Mouse (Mus musculus) myocyte (in vitro differentiated cells): Measurements from ENCODE around the gene Sox5. TPM values are rescaled to one million over a fixed set of nuclear protein-coding genes. Genes with fewer than 3 reads are reported as not detected.

Source experiments
- H3K27me3 ChIP-seq: one replicate; pipeline ENCODE4 v1.6.1; 2011; ENCODE audit not compliant: control insufficient read depth, insufficient read depth, insufficient read length
- H3K36me3 ChIP-seq: one replicate; pipeline ENCODE4 v1.6.1; 2011; ENCODE audit not compliant: control insufficient read depth, insufficient read depth
- H3K4me2 ChIP-seq: one replicate; pipeline ENCODE4 v1.6.1; 2011; ENCODE audit warnings: low read depth, control low read depth
- H3K4me3 ChIP-seq: one replicate; pipeline ENCODE4 v1.5.1; 2011; ENCODE audit warnings: mild to moderate bottlenecking, control low read depth, moderate library complexity
- H3K79me2 ChIP-seq: one replicate; pipeline ENCODE4 v1.6.1; 2011; ENCODE audit not compliant: control insufficient read depth, insufficient read depth
- H3ac ChIP-seq: one replicate; pipeline ENCODE4 v1.6.1; 2011; ENCODE audit not compliant: control insufficient read depth, insufficient read length
- CEBPB ChIP-seq: IDR thresholded peaks from 2 replicates; pipeline ENCODE4 v1.6.1; 2011; ENCODE audit warnings: mild to moderate bottlenecking, moderate library complexity; ENCODE audit not compliant: poor library complexity, insufficient read depth, severe bottlenecking
- E2F4 ChIP-seq: IDR thresholded peaks from one replicate; pipeline ENCODE4 v1.6.1; 2011; ENCODE audit warnings: mild to moderate bottlenecking, control low read depth, moderate library complexity; ENCODE audit not compliant: insufficient read depth
- MAX ChIP-seq: IDR thresholded peaks from one replicate; pipeline ENCODE4 v1.6.1; 2011; ENCODE audit warnings: low read depth, mild to moderate bottlenecking, control low read depth
- MYOD1 ChIP-seq, 3 experiments: IDR thresholded peaks; one replicate each; pipeline ENCODE4 v1.6.1; 2011; ENCODE audit warnings: control low read depth in 2 of 3, low read depth in 2 of 3, mild to moderate bottlenecking in 2 of 3, moderate library complexity in 1 of 3; ENCODE audit not compliant: insufficient read length in 2 of 3, control insufficient read depth in 1 of 3
- MYOG ChIP-seq, 3 experiments: IDR thresholded peaks; one replicate each; pipeline ENCODE4 v1.6.1; 2011; ENCODE audit warnings: control low read depth in 2 of 3, low read depth in 2 of 3, mild to moderate bottlenecking in 2 of 3; ENCODE audit not compliant: insufficient read length in 2 of 3, control insufficient read depth in 1 of 3, insufficient read depth in 1 of 3
- POLR2A ChIP-seq: IDR thresholded peaks from one replicate; pipeline ENCODE4 v1.6.1; 2011; ENCODE audit warnings: low read depth, mild to moderate bottlenecking, control low read depth, moderate library complexity; ENCODE audit not compliant: insufficient read length
- POLR2AphosphoS2 ChIP-seq: IDR thresholded peaks from one replicate; pipeline ENCODE4 v1.6.1; 2011; ENCODE audit warnings: low read depth, control low read depth; ENCODE audit not compliant: insufficient read length
- REST ChIP-seq: IDR thresholded peaks from one replicate; pipeline ENCODE4 v1.6.1; 2011; ENCODE audit warnings: mild to moderate bottlenecking, control low read depth, moderate library complexity; ENCODE audit not compliant: insufficient read depth, insufficient read length
- SRF ChIP-seq: IDR thresholded peaks from one replicate; pipeline ENCODE4 v1.6.1; 2011; ENCODE audit warnings: low read depth; ENCODE audit not compliant: control insufficient read depth, insufficient read length
- TCF12 ChIP-seq: IDR thresholded peaks from one replicate; pipeline ENCODE4 v1.6.1; 2011; ENCODE audit warnings: mild to moderate bottlenecking, control low read depth; ENCODE audit not compliant: poor library complexity, insufficient read depth, severe bottlenecking
- TCF3 ChIP-seq: IDR thresholded peaks from one replicate; pipeline ENCODE4 v1.6.1; 2011; ENCODE audit warnings: low read depth, control low read depth; ENCODE audit not compliant: insufficient read length
- USF1 ChIP-seq: IDR thresholded peaks from one replicate; pipeline ENCODE4 v1.6.1; 2011; ENCODE audit warnings: low read depth, mild to moderate bottlenecking, control low read depth, moderate library complexity
- polyA plus RNA-seq: library from polyadenylated mRNA; unstranded; fragments of >200 nt; fragmentation: generic; extraction: Trizol; gene quantifications from one replicate; pipeline ENCODE4 v1.2.1, GENCODE M21; 2012; ENCODE audit warnings: missing spikeins

The Sox5 gene
- polyA plus RNA-seq, 1 experiment: 0.50 TPM

- Histone ChIP-seq H3ac (no peak overlapping the region), H3K79me2 (no peaks in the 10 kb centered on the region), H3K36me3 (no peaks in the 10 kb centered on the region), H3K4me3 (no peak overlapping the region), H3K27me3 (no peaks in the 10 kb centered on the region), H3K4me2 (no peak overlapping the region)
- TF ChIP-seq TCF3 (no peak), CEBPB (no peak), POLR2AphosphoS2 (no peak), TCF12 (no peak), POLR2A (no peak), REST (no peak), USF1 (no peak), MYOG (IDR thresholded peaks at IDR 0.05; ENCODE audit: control insufficient read depth in 1 of 3, insufficient read depth in 1 of 3, insufficient read length in 2 of 3, low read depth in 2 of 3) (no peak), E2F4 (no peak), SRF (no peak)
Measured at GRCm38 (mm10) chr6:143843933-143844700, 937.7 kb downstream of the Sox5 start.

GRCm38 (mm10) chr6:143841954-143842353 is 939.8 kb downstream of the Sox5 start:
- no peaks in the 10 kb centered on the region for H3K79me2 ChIP-seq
- no peaks in the 10 kb centered on the region for H3K27me3 ChIP-seq
- H3K4me2 ChIP-seq: no peak overlapping the region
- TF ChIP-seq TCF12: no peak
- no peak for TF ChIP-seq POLR2A
- no peak for TF ChIP-seq POLR2AphosphoS2
- TF ChIP-seq MYOG (IDR thresholded peaks at IDR 0.05; ENCODE audit: control insufficient read depth in 1 of 3, insufficient read depth in 1 of 3, insufficient read length in 2 of 3, low read depth in 2 of 3): no peak
- TF ChIP-seq MAX: no peak
- TF ChIP-seq USF1: no peak
- TF ChIP-seq MYOD1 (IDR thresholded peaks at IDR 0.05; ENCODE audit: control insufficient read depth in 1 of 3, insufficient read length in 2 of 3, low read depth in 2 of 3): no peak
- TF ChIP-seq SRF: no peak
- H3K4me3 ChIP-seq: no peak overlapping the region
- H3ac ChIP-seq: no peak overlapping the region
- no peaks in the 10 kb centered on the region for H3K36me3 ChIP-seq

GRCm38 (mm10) chr6:143841109-143841638 is 940.6 kb downstream of the Sox5 start:
- Histone ChIP-seq H3K4me3 (no peak overlapping the region), H3ac (no peak overlapping the region), H3K36me3 (no peaks in the 10 kb centered on the region), H3K27me3 (no peaks in the 10 kb centered on the region), H3K4me2 (no peak overlapping the region), H3K79me2 (no peaks in the 10 kb centered on the region)
- TF ChIP-seq USF1 (no peak), REST (no peak), TCF3 (no peak), E2F4 (no peak), MAX (no peak), POLR2AphosphoS2 (no peak), MYOG (IDR thresholded peaks at IDR 0.05; ENCODE audit: control insufficient read depth in 1 of 3, insufficient read depth in 1 of 3, insufficient read length in 2 of 3, low read depth in 2 of 3) (no peak), SRF (no peak), POLR2A (no peak), TCF12 (no peak), MYOD1 (IDR thresholded peaks at IDR 0.05; ENCODE audit: control insufficient read depth in 1 of 3, insufficient read length in 2 of 3, low read depth in 2 of 3) (no peak), CEBPB (no peak)

GRCm38 (mm10) chr6:143838384-143839076 is 943.2 kb downstream of the Sox5 start:
- Histone ChIP-seq H3K36me3 (no peaks in the 10 kb centered on the region), H3K4me2 (no peak overlapping the region), H3K27me3 (no peaks in the 10 kb centered on the region), H3K4me3 (no peak overlapping the region), H3K79me2 (no peaks in the 10 kb centered on the region), H3ac (no peak overlapping the region)
- no peak for TF ChIP-seq TCF12
- TF ChIP-seq TCF3: no peak
- TF ChIP-seq MYOD1 (IDR thresholded peaks at IDR 0.05; ENCODE audit: control insufficient read depth in 1 of 3, insufficient read length in 2 of 3, low read depth in 2 of 3): no peak
- no peak for TF ChIP-seq CEBPB
- no peak for TF ChIP-seq POLR2A
- TF ChIP-seq REST: no peak
- no peak for TF ChIP-seq E2F4
- TF ChIP-seq POLR2AphosphoS2: no peak
- no peak for TF ChIP-seq SRF
- no peak for TF ChIP-seq MYOG (IDR thresholded peaks at IDR 0.05; ENCODE audit: control insufficient read depth in 1 of 3, insufficient read depth in 1 of 3, insufficient read length in 2 of 3, low read depth in 2 of 3)
- TF ChIP-seq USF1: no peak
